Mouse (Mus musculus) frontal cortex, adult (tissue): ENCODE results near the gene Gdf15.

Source experiments
- ATAC-seq: cut with Nextera tagmentation; 2 replicates; pipeline ENCODE4 v1.9.2; 2017; ENCODE audit warnings: mild to moderate bottlenecking, moderate library complexity, mixed read lengths; ENCODE audit not compliant: low TSS enrichment

The Gdf15 gene

GRCm38 (mm10) chr8:70629574-70630531 is 2.4 kb downstream of the Gdf15 start:
- ATAC-seq = peak; percentile 81

DNA sequence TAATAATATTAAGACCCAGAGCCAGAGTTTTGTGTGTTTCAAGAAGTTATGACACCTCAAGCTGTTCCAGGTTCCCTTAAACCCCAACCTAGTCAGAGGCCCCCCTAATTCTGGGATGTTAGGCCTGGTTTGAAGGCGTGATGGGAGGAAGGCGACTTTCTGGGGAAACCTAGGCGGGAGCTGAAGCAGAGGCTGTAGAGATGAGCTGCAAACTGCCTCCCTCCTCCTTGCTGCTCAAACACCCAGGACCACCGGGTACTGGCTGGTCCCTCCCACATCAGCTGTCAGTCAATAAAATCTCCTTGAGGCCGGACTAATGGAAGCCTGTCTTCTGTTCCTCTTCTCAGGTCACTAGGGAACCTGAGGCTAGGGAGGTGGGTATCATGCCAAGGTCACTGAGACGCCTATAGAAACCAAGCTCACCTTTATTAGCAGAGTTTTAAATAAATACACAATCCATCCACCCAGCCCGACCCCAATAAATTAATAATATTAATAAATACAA is 3.2 kb downstream of the Gdf15 start:
- no peak for ATAC-seq

- no peak for ATAC-seq
These were observed 5.2 kb downstream of the Gdf15 start for GRCm38 (mm10) chr8:70627041-70627440.

- no peak for ATAC-seq
These were observed 7.2 kb downstream of the Gdf15 start for GRCm38 (mm10) chr8:70625104-70625503.

DNA sequence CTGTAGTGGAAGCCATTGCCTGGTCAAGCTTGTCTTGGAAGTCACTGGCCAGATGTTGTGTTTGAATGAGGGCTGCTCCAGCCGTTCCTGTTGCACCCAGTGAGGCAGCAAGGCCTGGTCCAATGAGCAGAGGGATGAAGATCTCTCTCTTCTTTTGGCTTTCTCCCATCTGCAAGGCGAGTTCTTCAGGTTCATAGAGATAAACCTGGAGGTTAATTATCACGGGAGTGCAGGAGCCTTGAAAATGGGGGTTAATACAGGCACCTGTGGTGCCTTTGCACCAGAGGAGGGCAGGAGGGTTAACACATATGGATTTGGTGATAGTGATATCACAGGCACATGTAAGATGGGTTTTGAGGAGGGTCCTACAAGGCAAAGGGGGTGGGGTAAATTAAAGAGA is 10.0 kb downstream of the Gdf15 start:
- ATAC-seq = no peak

DNA sequence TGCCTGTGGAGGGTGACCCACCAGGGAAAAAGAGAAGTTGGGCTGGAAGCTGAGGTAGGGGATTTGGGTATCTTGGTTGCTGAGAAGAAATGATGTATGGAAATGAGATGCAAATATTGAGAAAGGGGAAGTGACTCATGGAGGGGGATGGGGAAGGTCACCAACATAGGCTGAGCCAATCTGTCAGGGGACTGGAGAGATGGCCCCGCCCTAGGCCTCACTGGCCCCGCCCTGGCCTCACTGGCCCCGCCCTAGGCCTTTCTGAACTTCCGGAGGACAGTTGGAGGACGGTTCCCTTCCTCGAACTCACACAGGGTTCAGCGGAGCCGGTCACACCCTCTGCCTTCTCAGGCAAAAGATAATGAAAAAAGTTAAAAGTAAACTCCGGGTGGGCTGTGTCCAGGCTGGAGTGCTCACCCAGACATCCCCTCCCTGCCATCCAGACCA is 13.3 kb downstream of the Gdf15 start:
- no peak for ATAC-seq

GRCm38 (mm10) chr8:70617985-70618384 is 14.3 kb downstream of the Gdf15 start:
- no peak for ATAC-seq

DNA sequence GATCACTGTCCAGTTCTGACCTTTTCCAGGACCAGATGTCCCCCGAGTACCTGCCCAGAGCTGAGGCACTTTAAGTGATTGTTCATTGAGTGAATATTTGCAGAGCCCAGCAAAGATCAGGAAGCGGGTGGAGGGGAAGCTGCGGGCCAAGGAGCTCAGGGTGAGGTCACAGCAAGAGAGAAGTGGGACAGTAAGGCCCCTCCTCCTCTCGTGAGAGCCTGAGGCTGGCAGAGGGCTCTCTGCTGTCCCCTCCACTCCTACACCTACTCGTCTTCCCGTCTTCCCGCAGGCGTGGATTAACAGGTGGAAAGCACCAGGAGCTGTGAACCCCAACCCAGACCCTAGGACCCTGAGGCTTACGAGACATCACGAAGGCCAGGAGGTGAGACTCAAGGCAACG is 15.6 kb downstream of the Gdf15 start:
- ATAC-seq = no peak

DNA sequence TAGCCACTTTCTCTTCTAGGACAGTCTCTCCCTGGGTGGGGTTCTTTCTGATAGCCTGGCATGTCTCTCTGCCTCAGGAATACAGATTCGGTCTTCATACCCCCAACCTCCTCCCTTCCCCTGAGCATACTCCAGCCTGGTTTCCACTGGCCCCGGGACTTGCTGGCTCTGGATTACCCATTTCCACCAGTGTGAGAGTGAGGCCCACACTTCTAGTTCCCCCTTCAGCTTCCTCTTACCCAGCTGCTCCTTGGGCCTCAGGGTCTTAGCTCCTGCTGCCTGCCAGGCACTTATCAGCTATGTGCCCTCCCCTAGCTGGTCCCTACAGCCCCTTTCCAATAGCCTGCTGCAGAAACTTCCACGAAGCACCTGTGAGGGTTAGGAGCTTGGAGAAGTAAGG is 16.4 kb downstream of the Gdf15 start, which contains the start of gene Lrrc25:
Lrrc25 (plus strand) TSS at position 262 of the 400 bp plus-strand sequence.
- no peak for ATAC-seq

- no peak for ATAC-seq
These were observed 17.0 kb downstream of the Gdf15 start for GRCm38 (mm10) chr8:70615281-70615680.

GRCm38 (mm10) chr8:70614469-70614868 is 17.8 kb downstream of the Gdf15 start:
- ATAC-seq = no peak

DNA sequence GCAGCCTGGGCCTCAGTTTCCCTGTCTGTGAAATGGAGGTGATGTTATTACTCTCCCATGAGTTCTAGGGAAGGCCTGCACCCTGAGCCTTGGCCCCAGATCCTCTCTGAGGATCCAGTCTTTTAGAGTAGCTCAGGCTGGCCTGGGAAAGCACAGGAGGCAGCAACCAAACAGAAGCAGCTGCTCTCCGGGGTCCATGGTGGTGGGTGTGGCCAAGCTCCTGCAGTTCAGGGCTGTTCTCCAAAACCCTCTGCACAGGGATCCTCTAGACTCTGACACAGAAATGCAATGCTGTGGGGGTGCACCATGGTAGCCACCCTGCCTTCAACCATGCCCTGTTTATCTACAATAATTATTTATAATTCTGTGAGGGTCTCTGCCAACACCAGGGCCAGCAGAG is 18.5 kb downstream of the Gdf15 start:
- no peak for ATAC-seq

GRCm38 (mm10) chr8:70611849-70612248 is 20.4 kb downstream of the Gdf15 start:
- ATAC-seq = 0 out of 2 replicates have a peak, but pooled peaks have one; percentile 9

DNA sequence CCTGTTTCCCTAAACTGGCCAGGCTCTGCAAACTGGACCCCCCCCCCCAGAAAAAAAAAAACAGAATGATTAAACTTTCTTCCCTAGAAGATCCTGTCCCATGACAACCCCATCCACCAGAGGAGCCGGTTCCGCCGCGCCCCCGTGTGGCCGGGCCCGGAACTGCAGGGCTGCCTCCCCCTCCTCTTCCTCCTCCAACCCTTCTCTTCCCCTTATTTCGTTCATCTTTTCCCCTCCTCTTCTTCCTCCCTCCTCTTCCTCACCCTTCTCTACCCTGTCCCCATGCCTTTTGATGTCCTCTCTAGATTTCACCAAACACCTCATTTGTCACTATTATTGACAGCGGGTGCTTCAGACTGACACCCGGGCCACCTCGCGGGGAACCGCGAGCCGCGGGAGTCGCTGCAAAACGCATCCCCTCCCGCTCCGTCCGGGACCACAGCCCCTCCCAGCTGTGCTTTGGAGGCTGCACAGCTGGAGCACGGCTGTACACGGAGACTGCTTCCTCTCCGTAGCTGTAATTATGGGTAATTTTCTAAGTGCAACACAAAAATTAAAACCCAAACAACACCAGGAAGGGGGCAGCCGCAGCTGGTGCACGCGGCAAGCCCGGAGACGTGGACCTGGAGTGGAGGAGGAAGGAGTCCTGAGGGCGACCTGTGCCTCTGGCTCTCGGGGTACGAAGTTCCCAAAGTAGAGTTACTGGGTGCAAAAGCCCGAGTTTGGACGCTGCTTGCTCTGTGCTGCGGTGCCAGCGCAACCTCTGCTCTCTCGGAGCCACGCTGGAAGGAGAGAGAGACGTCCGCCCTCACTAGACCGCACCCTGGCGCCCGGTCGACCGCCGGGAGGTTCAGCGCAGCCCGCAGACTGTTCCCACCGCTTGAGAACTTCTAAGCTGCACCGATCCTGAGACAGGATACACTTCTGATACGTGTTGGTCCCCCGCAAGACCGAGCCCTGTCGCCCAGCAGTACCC is 21.2 kb downstream of the Gdf15 start:
- 0 out of 2 replicates have a peak, but pooled peaks have one; percentile 2 for ATAC-seq

GRCm38 (mm10) chr8:70609849-70610795 is 22.1 kb downstream of the Gdf15 start:
- peak; percentile 60 for ATAC-seq

DNA sequence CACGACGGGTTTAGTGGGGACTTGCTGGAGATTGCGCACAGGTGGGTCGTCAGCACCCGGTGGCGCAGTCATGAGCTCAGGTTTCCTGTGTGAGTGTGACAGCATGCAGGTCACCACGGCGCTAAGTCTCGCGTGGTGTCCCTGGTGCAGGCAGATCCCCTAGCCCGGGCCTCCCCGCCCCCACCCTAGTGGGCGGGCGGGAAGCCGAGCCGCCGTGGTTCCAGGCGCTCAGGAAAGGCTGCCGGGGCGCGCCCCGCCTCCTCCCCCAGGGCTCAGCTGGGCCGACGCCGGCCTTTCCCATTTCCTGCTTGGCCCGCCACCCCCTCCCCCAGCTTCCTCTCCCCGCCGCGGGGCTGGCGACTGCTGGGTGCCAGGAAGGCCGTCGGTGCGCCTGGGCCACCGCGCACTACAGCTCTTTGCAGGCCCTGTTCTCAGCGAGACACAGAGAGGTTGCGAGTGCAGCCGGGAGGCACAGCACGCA is 22.8 kb downstream of the Gdf15 start:
- ATAC-seq = peak; percentile 2; the same call in 1 of the 2 replicates

GRCm38 (mm10) chr8:70608749-70609367 is 23.4 kb downstream of the Gdf15 start, which contains the start of gene Ssbp4:
Ssbp4 (minus strand) TSS chr8:70608872.
- ATAC-seq = no peak

GRCm38 (mm10) chr8:70607898-70608748 is 24.1 kb downstream of the Gdf15 start:
- ATAC-seq = no peak

DNA sequence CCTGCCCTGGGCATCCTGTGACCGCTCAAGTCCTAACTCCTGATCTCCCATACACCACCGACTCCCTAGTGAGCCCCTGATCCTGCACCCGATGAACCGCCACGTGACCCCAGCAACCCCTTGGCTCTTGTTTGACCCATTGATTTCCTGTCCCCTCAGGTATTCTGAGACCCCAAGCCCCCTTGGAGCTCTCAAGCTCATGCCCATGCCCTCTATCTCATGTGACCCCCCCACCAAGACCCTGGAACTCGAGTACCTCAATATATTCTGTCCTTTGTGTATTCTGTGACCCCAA is 24.7 kb downstream of the Gdf15 start:
- ATAC-seq = no peak
